Mouse (Mus musculus) heart, adult 2 months (tissue): ENCODE measurements around the gene Zfp229.

Experiments
- CTCF ChIP-seq: fragments of 200-600 bp; IDR thresholded peaks from 2 replicates; pipeline ENCODE4 v1.8.1; 2022; ENCODE audit warnings: antibody characterized with exemption, mild to moderate bottlenecking, moderate library complexity
- EP300 ChIP-seq: fragments of 200-500 bp; IDR thresholded peaks from 2 replicates; pipeline ENCODE4 v1.6.1; 2011; ENCODE audit warnings: low read depth, low read length, control low read depth; ENCODE audit not compliant: insufficient read depth
- POLR2A ChIP-seq: fragments of 200-500 bp; IDR thresholded peaks from 2 replicates; pipeline ENCODE4 v1.6.1; 2011; ENCODE audit warnings: mild to moderate bottlenecking, low read depth, low read length, control low read depth; ENCODE audit not compliant: insufficient read depth

DNA sequence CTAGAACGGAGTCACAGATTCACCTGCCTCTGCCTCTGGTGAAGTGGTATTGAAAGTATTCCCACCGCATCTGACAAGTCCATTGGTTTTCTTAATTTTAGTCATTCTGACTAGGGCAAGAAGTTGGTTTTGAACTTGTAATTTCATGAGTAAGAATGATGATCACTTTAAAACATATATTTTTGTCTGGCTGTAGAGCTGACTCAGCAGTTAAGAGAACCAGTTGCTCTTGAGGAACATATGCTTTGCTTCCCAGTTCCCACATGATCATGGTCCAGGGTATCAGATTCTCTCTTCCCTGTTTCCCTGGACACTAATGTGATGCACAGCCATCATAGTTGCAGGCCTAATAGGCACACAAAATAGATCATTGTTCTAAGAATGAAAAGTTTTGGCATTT lies 39.7 kb downstream of the Zfp229 start:
- no peak for TF ChIP-seq CTCF
- no peak for TF ChIP-seq POLR2A
- TF ChIP-seq EP300 = no peak
